Mouse (Mus musculus) heart, postnatal 0 days (tissue): ENCODE results near the gene Fbrs.
"Not testable (repeated sequence)": the region's sequence is repeated elsewhere in the genome, so short reads cannot be mapped to it uniquely, and the experiment has no call there.

Experiments used
- CTCF ChIP-seq: IDR thresholded peaks from 2 replicates; pipeline ENCODE4 v1.5.1; 2016; ENCODE audit warnings: antibody characterized with exemption, control low read depth, low read depth
- EP300 ChIP-seq: IDR thresholded peaks from 2 replicates; pipeline ENCODE4 v1.6.1; 2016; ENCODE audit warnings: antibody characterized with exemption, low read depth

GRCm38 (mm10) chr7:127459311-127459710, 19.7 kb upstream of the Fbrs start, which contains the start of gene Prr14:
- not testable (repeated sequence) for TF ChIP-seq CTCF, EP300
